ENCODE assay signal across 8 mouse cellular contexts in the genomic region with DNA sequence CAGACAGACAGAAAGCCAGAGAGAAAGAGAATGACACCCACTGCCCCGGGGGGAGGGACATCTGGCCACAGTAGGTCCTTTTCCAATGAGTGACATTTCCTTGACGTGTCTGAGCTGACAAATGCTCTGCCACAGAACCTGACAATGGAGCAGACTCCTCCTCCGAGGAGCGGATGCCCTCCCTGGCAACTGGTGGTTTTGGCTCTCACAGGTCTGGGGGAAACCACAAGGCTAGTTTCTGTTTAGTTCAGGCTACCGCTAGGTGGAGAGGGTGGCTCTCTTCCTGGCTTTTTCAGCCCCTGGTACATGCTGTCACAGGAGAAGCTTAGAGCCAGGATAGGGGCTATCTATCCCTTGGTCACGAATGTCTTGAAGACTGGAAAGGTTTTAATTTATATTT.
A peak's percentile ranks its signal among the peaks of the same experiment; 100 is the strongest.
DNase-seq lines count a peak whose midpoint lies in the region; ATAC-seq and TF ChIP-seq lines count a peak whose summit lies in the region.

No protein-coding gene starts in this region.

- peak; percentile 61; the same call in 1 of the 2 replicates for TF ChIP-seq CTCF in brain, embryonic 14.5 days (IDR thresholded peaks at IDR 0.05; ENCODE audit: borderline replicate concordance, extremely low read depth, insufficient read depth, insufficient read length)

- H3K4me2 ChIP-seq in intestine, embryonic 15.5 days (replicated peaks): peak overlapping the region; percentile 22; the same call in 1 of the 2 replicates
- H3K4me2 ChIP-seq in limb, embryonic 11.5 days (ENCODE audit: low read depth, severe bottlenecking): no peak overlapping the region
- no peak overlapping the region for H3K4me2 ChIP-seq in midbrain, embryonic 12.5 days (replicated peaks)

- H3K36me3 ChIP-seq in intestine, embryonic 15.5 days: no peaks in the 10 kb centered on the region
- H3K36me3 ChIP-seq in limb, embryonic 11.5 days (ENCODE audit: control insufficient read depth, insufficient read depth, low read length): no peaks in the 10 kb centered on the region
- H3K36me3 ChIP-seq in midbrain, embryonic 12.5 days: no peaks in the 10 kb centered on the region

- H3K9me3 ChIP-seq in intestine, embryonic 15.5 days: no peaks in the 10 kb centered on the region
- H3K9me3 ChIP-seq in limb, embryonic 11.5 days (ENCODE audit: control insufficient read depth, low read length): no peaks in the 10 kb centered on the region
- H3K9me3 ChIP-seq in midbrain, embryonic 12.5 days: no peaks in the 10 kb centered on the region

- TF ChIP-seq POLR2A in brain, embryonic 14.5 days (IDR thresholded peaks at IDR 0.05; ENCODE audit: borderline replicate concordance, extremely low read depth, insufficient read depth, insufficient read length, poor library complexity, severe bottlenecking): no peak

- H3K4me3 ChIP-seq in intestine, embryonic 15.5 days (replicated peaks): no peak overlapping the region
- H3K4me3 ChIP-seq in limb, embryonic 11.5 days (ENCODE audit: low read depth, low read length): no peak overlapping the region
- no peak overlapping the region for H3K4me3 ChIP-seq in midbrain, embryonic 12.5 days

- no peak overlapping the region for H3K27ac ChIP-seq in intestine, embryonic 15.5 days
- no peak overlapping the region for H3K27ac ChIP-seq in limb, embryonic 11.5 days (replicated peaks; ENCODE audit: low read depth, low read length)
- no peak overlapping the region for H3K27ac ChIP-seq in midbrain, embryonic 12.5 days (replicated peaks)

- no peak overlapping the region for H3K9ac ChIP-seq in intestine, embryonic 15.5 days
- H3K9ac ChIP-seq in limb, embryonic 11.5 days (ENCODE audit: low read length): no peak overlapping the region
- H3K9ac ChIP-seq in midbrain, embryonic 12.5 days (replicated peaks): no peak overlapping the region

- no peaks in the 10 kb centered on the region for H3K27me3 ChIP-seq in intestine, embryonic 15.5 days (replicated peaks)
- no peaks in the 10 kb centered on the region for H3K27me3 ChIP-seq in limb, embryonic 11.5 days (ENCODE audit: control insufficient read depth, insufficient read depth, low read length)
- H3K27me3 ChIP-seq in midbrain, embryonic 12.5 days: peaks cover 9% of the 10 kb centered on the region

- H3K4me1 ChIP-seq in intestine, embryonic 15.5 days (replicated peaks): peaks cover 11% of the 10 kb centered on the region
- H3K4me1 ChIP-seq in limb, embryonic 11.5 days (ENCODE audit: control insufficient read depth, insufficient read depth, low read length): peaks cover 7% of the 10 kb centered on the region; the same call in 1 of the 2 replicates
- H3K4me1 ChIP-seq in midbrain, embryonic 12.5 days: peaks cover 5% of the 10 kb centered on the region; the same call in 1 of the 2 replicates

- peak; percentile 78 for DNase-seq in adrenal gland, adult 2 months
- DNase-seq in adrenal gland, adult 18-20 months (ENCODE audit: low spot score in 2 of 2): no peak
- peak; percentile 71 for DNase-seq in brain, embryonic 14.5 days (ENCODE audit: low read depth)
- DNase-seq in limb, embryonic 11.5 days (ENCODE audit: low spot score): peak; percentile 68
- peak; percentile 53 to 70 for DNase-seq in spleen, postnatal 4 days (ENCODE audit: low spot score in 2 of 2)

- ATAC-seq in granulocyte monocyte progenitor cell, adult 5-6 weeks (replicated peaks; ENCODE audit: poor library complexity, severe bottlenecking): peak; percentile 77
- ATAC-seq in intestine, embryonic 15.5 days: peak; percentile 37
- peak; percentile 73; the same call in 1 of the 2 replicates for ATAC-seq in limb, embryonic 11.5 days (ENCODE audit: insufficient number of reproducible peaks, low FRiP score, low TSS enrichment, low read depth)
- 0 out of 2 replicates have a peak, but pooled peaks have one; percentile 30 for ATAC-seq in midbrain, embryonic 12.5 days (ENCODE audit: low FRiP score, low read depth)

- WGBS in intestine, embryonic 15.5 days: 16% methylated on average over 6 of the region's 6 CpGs
- 12% methylated on average over 6 of the region's 6 CpGs for WGBS in limb, embryonic 11.5 days
- 10% methylated on average over 6 of the region's 6 CpGs for WGBS in midbrain, embryonic 12.5 days

Comparison
In these comparisons a context has a peak if more than half of its experiments do, and no peak if none do; other contexts are left out.
1. DNase-seq: peak in adrenal gland, adult 2 months (single experiment), brain, embryonic 14.5 days (single experiment), limb, embryonic 11.5 days (single experiment) and spleen, postnatal 4 days (2 of 2); none in adrenal gland, adult 18-20 months (0 of 2).
2. Peak in every context shown above with its lines, with median percentiles within 50 percentile points of each other: ATAC-seq.